Mouse (Mus musculus) induced T-regulatory cell, adult 2 months (primary cell): Measurements from ENCODE around the gene Kdelr3.
A peak's percentile ranks its signal among the peaks of the same experiment; 100 is the strongest.

ENCODE experiments used
- DNase-seq: peaks from one replicate; pipeline ENCODE4 v3.0.0-alpha.2; 2012; ENCODE audit warnings: low read depth

Gene Kdelr3

DNA sequence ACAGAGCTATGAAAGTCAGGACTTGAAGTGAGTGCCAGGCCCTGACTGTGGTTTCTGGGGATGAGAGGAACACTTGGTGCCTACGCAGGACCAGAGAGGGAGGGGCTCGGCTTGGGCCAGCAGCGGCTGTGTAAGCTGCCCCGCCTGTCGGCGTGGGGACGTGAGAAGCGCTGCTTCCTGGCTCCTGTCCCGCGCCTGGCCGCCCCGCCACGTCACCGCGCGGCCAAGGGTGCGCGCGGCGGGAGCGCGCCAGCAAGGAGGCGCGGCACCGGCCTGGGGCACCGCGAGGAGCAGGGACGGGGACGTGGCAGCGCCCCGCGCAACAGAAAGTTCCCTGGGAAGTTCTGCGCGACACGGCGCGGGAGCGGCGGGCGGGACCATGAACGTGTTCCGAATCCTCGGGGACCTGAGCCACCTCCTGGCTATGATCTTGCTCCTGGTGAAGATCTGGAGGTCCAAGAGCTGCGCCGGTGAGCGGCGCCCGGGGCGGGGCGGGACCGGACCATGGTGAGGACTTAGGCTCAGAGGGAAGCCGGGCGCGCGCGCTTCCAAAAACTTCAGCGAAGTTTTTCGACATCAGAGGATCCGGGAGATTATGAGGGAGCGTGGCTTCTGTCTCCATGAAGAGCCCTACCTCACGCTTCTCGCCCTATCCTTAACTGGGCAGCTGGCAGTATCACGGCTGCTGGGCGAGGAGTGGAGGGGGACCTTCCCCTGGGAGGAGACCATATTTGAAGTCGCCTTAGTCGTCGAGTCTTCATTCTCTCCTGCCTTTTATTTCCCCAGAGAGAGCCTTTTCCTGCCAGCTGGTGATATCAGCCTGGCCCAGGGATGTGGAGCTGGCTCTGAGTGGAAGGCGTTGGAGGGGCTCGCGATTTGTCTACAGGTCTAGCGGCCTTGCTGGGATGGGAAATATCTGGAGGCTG is at the start of gene Kdelr3:
Kdelr3 (plus strand) TSS at position 241 of the 926 bp plus-strand sequence.
- DNase-seq: peak; percentile 66

DNA sequence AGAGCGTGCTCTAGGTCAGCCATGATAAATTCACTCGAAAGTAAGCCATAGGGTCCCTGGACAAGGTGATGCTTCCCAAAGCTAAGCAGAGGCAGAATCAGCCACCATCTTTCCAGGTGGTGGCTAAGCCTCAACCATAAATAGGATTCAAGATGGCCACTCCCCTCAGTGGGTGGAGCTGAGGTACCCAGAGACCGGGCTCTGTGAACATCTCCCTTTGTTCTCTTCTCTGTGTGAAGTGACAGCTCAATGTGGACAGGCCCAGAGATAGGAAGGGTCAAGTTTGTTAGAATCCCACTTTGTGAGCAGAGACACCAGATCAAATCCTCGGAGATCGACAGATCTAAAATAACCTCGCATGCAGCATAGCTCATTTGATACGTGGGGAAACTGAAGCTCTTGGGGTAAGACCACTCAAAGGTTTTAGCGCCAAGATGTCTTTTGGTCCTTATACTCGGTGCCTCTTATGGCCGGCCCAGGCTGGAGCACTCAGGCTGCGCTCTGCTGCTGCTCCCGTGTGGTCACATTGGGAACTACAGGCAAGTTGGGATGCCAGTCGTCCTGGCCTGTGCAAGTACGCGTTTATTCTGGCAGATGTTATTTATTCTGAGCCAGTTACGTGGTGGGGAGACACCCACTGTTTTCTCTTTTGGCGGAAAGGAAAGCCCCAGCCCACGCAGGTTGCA is 49.5 kb upstream of the Kdelr3 start:
- DNase-seq: peak; percentile 85

GRCm38 (mm10) chr15:79469577-79469976 is 46.6 kb upstream of the Kdelr3 start:
- no peak for DNase-seq

- DNase-seq: no peak
These were observed 45.6 kb upstream of the Kdelr3 start for GRCm38 (mm10) chr15:79470583-79470982.

- DNase-seq: no peak
These were observed 45.1 kb upstream of the Kdelr3 start for GRCm38 (mm10) chr15:79471095-79471494.

- peak; percentile 49 for DNase-seq
These were observed 43.2 kb upstream of the Kdelr3 start for GRCm38 (mm10) chr15:79473042-79473441.

DNA sequence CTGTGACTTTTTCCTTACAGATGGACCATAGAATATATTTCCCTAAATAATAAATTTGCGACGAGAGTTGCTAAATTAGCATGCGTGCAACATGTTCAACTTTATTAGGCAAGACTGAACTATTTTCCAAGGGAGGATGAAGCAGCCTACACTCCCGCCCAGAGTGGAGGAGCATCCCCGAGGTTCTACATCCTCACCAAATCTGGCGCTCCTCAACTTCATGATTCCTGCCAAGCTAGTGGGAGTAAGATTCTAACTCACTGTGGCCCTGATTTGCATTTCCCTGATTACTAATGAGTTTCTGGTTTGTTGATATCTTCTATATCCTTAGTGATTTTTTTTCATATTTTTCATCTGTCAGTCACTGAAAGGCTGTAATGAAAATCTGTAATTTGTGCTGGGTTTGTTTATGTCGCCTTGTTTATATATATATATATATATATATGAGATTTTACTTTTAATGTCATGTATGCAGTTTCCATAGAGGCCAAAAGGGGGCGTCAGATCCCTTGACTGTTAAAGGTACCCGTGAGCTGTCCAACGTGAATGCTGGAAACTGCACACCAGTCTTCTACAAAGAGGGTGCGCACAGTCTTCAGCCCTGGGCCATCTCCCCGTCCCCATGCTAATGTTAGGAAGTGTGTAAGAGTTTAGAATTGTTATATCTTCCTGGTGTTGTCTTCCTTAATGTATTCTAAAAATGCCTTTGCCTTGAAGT is 42.4 kb upstream of the Kdelr3 start:
- DNase-seq: peak; percentile 49

- no peak for DNase-seq
These were observed 39.0 kb upstream of the Kdelr3 start for GRCm38 (mm10) chr15:79477227-79477626.

- DNase-seq: no peak
These were observed 35.0 kb upstream of the Kdelr3 start for GRCm38 (mm10) chr15:79481181-79481688.

GRCm38 (mm10) chr15:79489463-79489862 is 26.7 kb upstream of the Kdelr3 start:
- no peak for DNase-seq

DNA sequence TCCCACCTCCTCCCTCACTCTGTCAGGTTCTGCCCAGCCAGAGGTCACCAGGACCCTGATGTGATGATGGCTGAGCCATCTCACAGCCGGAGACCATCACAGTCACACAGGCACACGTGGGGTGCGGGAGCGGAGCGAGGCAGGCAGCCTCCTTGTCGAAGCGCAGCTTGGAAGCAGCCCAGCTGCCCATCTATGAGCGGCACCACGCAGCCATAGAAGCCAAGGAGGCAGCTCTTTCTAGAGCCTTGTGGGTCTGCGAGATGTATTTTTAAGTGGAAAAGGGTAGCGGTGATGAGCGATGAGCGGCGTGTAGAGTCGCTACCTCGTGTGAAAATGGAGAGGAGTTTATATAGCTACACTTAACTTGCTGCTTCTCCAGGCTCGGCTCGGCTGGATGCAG is 22.7 kb upstream of the Kdelr3 start:
- no peak for DNase-seq

DNA sequence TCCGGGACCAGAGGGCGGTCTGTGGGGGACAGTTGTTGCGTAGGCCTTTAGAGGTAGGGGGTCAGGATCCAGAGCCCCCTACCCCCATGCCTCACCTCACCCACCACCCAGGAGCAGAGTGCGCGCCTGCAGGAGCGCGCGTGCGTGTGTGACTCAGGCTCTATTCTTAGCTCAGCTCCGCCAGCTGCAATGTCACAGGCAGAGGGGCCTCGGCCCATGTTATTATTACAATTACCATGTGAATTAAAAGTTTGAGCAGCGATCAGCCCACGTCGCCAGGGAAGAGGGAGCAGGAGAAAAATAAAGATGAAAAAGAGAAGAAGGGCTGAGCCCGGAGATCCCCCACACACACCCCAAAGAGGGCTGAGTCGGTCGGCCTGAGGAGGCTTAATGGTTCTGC is 16.1 kb upstream of the Kdelr3 start:
- no peak for DNase-seq

GRCm38 (mm10) chr15:79502891-79503341 is 13.3 kb upstream of the Kdelr3 start:
- DNase-seq: no peak

- DNase-seq: no peak
These were observed 12.8 kb upstream of the Kdelr3 start for GRCm38 (mm10) chr15:79503438-79503837.

- no peak for DNase-seq
These were observed 11.3 kb upstream of the Kdelr3 start, which contains the start of gene Kcnj4 for GRCm38 (mm10) chr15:79504707-79505452. Gene Kcnj4, minus strand, starts transcription at chr15:79505241.

DNA sequence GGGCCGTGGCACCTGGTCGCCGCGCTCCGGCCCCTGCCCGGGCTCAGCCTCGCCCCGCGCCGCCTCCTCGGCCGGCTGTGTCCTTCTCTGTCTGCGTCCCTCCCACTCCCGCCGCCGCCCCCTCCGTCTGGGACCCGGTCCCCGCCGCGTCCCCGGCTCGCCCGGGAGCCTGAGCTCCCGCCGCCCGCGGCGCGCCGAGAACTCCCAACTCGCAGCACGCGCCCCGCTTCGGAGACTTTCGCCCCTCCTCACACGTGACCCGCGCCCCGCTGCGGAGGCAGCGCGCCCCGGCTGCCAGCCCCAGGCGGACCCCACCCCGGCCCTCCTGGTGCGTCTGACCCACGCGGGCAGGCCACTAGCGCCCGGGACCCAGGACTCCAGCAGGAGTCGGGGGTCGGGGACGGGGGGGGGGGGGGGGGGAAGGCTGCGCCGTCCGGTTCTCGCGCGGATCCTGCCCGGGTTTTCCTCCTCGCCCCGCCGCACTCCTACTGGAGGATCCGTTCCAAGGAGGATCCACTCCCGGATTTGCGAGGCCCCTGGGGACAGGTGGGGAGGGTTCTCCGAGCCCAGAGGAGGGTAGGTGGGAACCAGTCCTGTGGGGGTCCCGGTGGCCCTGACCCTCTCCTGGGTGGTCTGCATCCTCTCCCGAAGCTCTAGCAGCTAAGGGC is 10.5 kb upstream of the Kdelr3 start:
- DNase-seq: no peak

DNA sequence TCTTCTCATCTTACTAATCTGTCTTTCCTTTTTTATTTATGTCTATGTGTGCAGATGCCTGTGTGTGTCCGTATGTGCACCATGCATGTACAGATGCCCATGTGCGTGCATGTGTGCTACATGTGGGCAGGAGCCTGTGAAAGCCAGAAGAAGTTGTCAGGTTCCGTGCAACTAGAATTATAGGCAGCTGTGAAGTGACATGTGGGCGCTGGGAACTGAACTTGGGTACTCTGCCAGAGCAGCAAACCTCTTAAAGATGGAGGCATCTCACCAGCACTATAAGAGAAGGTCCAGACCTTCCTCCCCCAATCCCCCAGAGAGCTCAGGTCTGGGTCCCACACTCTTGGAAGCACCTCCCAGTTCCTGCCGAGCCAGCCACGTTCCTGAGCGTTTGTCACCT is 9.8 kb upstream of the Kdelr3 start:
- DNase-seq: no peak

- no peak for DNase-seq
These were observed 9.0 kb upstream of the Kdelr3 start for GRCm38 (mm10) chr15:79507055-79507828.

GRCm38 (mm10) chr15:79509998-79510397 is 6.2 kb upstream of the Kdelr3 start:
- no peak for DNase-seq

GRCm38 (mm10) chr15:79510425-79510824 is 5.8 kb upstream of the Kdelr3 start:
- no peak for DNase-seq
